Mouse (Mus musculus): ENCODE results near the gene Txlnb.

Txlnb gene

DNA sequence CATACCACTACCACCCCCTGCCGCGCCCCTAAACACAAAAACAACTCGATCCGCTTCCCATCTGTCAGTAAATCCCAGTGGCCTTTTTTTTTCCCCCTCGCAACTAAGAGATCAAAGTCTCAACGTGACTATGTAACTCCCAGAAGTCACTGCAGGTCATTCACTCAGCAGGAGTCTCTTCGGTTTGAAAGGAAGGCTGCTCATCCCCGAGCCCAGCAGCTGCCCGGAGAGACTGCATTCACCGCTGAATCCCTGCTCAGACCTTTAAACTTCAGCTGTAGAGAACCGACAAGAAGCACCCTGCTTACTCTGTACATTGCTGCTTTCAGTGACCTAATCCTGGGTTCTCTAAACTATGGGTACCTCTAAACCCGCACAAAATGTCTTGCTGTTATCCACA is 31.4 kb downstream of the Txlnb start:
- no peak for DNase-seq

DNA sequence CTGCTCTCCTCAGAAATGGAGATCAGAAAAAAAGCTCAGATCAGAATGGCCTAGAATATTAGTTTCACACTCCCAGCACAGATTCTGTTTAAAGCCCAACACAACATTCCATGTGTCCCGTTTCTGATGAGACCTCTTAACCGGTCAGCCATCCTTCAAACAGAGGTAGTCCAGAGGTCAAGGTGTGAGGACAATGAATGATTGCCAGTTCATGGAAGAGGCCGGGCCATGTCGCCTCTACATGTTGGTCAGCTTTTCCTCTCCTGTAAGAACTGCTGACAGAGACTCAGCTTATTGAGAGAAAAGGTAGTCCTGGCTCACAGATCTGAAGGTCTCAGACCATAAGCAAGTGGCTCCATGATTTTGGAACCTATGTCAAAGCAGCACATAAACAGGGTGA is 33.2 kb downstream of the Txlnb start:
- no peak for DNase-seq

DNA sequence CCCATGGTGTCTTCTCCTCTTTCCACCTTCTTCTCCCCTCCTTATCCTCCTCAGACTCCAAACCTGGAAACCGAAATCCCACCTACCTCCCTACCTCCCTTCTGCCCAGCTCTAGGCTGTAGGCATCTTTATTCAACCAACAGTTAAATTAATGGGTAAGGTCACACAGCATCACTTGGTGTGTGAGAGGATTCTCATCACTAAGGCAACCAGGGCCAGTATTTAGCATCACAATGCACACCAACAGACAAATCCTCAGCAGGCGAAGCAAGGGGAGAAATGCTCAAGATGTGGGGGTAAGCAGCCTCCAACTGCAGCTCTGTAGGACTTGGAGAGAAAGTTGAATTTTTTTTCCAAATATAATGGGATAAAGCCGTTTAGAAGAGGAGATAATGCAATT is 35.0 kb downstream of the Txlnb start:
- DNase-seq, result no peak

DNA sequence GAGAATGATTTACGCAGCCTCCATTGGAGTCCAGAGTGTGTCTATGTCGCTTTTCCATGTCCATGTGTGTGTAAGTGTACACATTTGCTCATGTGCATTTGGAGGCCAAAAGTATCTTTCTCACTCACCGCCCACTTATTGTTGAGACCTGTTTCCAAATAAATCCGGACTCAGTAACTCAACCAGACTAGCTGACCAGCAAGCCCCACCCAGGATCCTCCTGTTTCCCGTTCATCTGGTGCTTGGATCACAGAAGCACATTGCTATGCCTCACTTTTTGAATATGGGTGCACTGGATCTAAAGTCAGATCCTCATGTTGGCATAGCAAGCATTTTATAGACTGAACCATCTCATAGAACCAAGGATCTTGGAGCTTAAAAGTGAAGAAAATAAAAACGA is 39.0 kb downstream of the Txlnb start:
- no peak for DNase-seq

DNA sequence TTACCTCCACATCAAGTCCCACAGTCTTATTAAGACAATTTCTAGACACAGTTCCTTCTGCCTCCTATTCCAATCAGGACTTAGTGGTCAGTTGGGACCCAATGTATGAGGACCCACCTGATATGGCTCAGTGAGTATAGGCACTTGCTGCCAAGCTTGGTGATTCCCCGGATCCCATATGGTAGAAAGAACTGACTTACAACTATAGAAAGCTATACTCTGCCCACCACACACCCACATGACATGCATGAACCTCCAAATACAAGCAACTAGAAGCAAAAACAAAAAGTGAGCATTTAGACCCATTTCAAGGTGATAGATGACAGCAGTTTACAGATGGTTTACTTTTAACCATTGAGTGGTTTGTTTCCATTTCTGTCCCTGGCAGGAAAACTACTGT is 40.2 kb downstream of the Txlnb start:
- DNase-seq, result no peak

GRCm38 (mm10) chr10:17842030-17842429 is 46.0 kb downstream of the Txlnb start:
- no peak for DNase-seq

- no peak for DNase-seq
Observed at GRCm38 (mm10) chr10:17844781-17845537, 48.9 kb downstream of the Txlnb start.

- DNase-seq, result no peak
Observed at GRCm38 (mm10) chr10:17857647-17858261, 61.7 kb downstream of the Txlnb start.

GRCm38 (mm10) chr10:17860701-17861480 is 64.9 kb downstream of the Txlnb start:
- no peak for DNase-seq

DNA sequence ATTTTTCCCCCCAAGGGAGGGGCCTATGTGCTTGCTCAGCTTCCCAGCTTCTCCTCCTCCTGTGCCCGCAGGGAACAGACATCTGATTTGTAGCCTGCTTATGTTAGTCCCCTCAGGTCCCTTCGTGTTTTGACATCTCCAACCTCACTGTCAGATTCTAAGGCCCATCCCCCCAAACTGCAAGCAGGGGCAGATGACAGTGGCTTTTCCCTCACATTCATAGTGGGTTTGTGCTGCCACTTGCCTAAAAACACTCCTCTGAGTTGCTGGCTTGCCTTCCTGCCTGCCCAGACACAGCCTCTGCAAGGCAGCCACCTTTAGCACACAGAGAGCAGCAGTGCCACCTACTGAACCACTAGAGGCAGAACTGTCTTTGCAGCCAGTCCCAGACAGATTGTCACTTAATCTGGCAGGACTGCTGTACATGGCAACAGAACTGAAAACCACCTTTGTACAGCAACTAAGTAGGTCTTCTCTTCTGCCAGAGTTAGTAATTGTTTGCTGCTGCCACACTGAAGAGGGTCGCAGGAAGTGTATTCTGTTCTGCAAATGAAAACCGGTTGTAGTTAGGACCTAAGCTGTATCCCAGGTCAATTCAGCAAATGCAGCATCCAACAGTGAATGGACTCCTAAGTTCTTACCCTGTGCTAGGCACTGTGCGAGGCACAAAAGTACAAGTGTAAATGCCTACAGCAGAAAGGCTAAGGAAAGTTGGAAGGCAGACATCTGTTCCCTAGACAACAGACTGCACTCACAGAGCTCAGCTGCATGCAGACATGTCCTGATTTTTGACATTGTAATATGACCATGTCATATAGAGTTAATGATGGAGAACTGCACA is 74.0 kb downstream of the Txlnb start:
- DNase-seq, result peak; percentile 55

- DNase-seq, result no peak
Observed at GRCm38 (mm10) chr10:17878002-17878919, 82.2 kb downstream of the Txlnb start.

- no peak for DNase-seq
Observed at GRCm38 (mm10) chr10:17880038-17880437, 84.0 kb downstream of the Txlnb start.

GRCm38 (mm10) chr10:17880724-17881123 is 84.7 kb downstream of the Txlnb start:
- no peak for DNase-seq

Measured in liver (tissue).